Mouse (Mus musculus) myocyte (in vitro differentiated cells): ENCODE results near the gene Nid1.

ENCODE experiments used
- E2F4 ChIP-seq: IDR thresholded peaks from one replicate; pipeline ENCODE4 v1.6.1; 2011; ENCODE audit warnings: mild to moderate bottlenecking, control low read depth, moderate library complexity; ENCODE audit not compliant: insufficient read depth
- MAX ChIP-seq: IDR thresholded peaks from one replicate; pipeline ENCODE4 v1.6.1; 2011; ENCODE audit warnings: low read depth, mild to moderate bottlenecking, control low read depth
- MYOD1 ChIP-seq, 3 experiments: IDR thresholded peaks; one replicate each; pipeline ENCODE4 v1.6.1; 2011; ENCODE audit warnings: control low read depth in 2 of 3, low read depth in 2 of 3, mild to moderate bottlenecking in 2 of 3, moderate library complexity in 1 of 3; ENCODE audit not compliant: insufficient read length in 2 of 3, control insufficient read depth in 1 of 3
- MYOG ChIP-seq, 3 experiments: IDR thresholded peaks; one replicate each; pipeline ENCODE4 v1.6.1; 2011; ENCODE audit warnings: control low read depth in 2 of 3, low read depth in 2 of 3, mild to moderate bottlenecking in 2 of 3; ENCODE audit not compliant: insufficient read length in 2 of 3, control insufficient read depth in 1 of 3, insufficient read depth in 1 of 3
- POLR2A ChIP-seq: IDR thresholded peaks from one replicate; pipeline ENCODE4 v1.6.1; 2011; ENCODE audit warnings: low read depth, mild to moderate bottlenecking, control low read depth, moderate library complexity; ENCODE audit not compliant: insufficient read length
- POLR2AphosphoS2 ChIP-seq: IDR thresholded peaks from one replicate; pipeline ENCODE4 v1.6.1; 2011; ENCODE audit warnings: low read depth, control low read depth; ENCODE audit not compliant: insufficient read length
- TCF12 ChIP-seq: IDR thresholded peaks from one replicate; pipeline ENCODE4 v1.6.1; 2011; ENCODE audit warnings: mild to moderate bottlenecking, control low read depth; ENCODE audit not compliant: poor library complexity, insufficient read depth, severe bottlenecking
- TCF3 ChIP-seq: IDR thresholded peaks from one replicate; pipeline ENCODE4 v1.6.1; 2011; ENCODE audit warnings: low read depth, control low read depth; ENCODE audit not compliant: insufficient read length
- USF1 ChIP-seq: IDR thresholded peaks from one replicate; pipeline ENCODE4 v1.6.1; 2011; ENCODE audit warnings: low read depth, mild to moderate bottlenecking, control low read depth, moderate library complexity

GRCm38 (mm10) chr13:13460521-13461138 is 23.3 kb downstream of the Nid1 start:
- TF ChIP-seq POLR2A (no peak), POLR2AphosphoS2 (no peak), USF1 (no peak), MYOG (IDR thresholded peaks at IDR 0.05; ENCODE audit: control insufficient read depth in 1 of 3, insufficient read depth in 1 of 3, insufficient read length in 2 of 3, low read depth in 2 of 3) (no peak), MYOD1 (IDR thresholded peaks at IDR 0.05; ENCODE audit: control insufficient read depth in 1 of 3, insufficient read length in 2 of 3, low read depth in 2 of 3) (no peak), E2F4 (no peak), TCF12 (no peak), MAX (no peak), TCF3 (no peak)
